Mouse (Mus musculus): Measurements from ENCODE around the gene Htt.

GRCm38 (mm10) chr5:34902371-34902770, 140.8 kb downstream of the Htt start:
- TF ChIP-seq CTCF (IDR thresholded peaks at IDR 0.05; ENCODE audit: low read depth, low read length) (no peak), POLR2A (IDR thresholded peaks at IDR 0.05; ENCODE audit: insufficient read depth, low read length) (no peak), EP300 (IDR thresholded peaks at IDR 0.05; ENCODE audit: insufficient read depth, low read depth, low read length) (no peak)
